Mouse (Mus musculus) G1E (cell line): ENCODE data around the gene Rbms3.

Experiments used
- CTCF ChIP-seq: IDR thresholded peaks from 2 replicates; pipeline ENCODE4 v1.5.1; 2012; ENCODE audit warnings: low read depth, low read length, inconsistent platforms, mixed read lengths
- GATA1 ChIP-seq: IDR thresholded peaks from 2 replicates; pipeline ENCODE4 v1.6.1; 2012; ENCODE audit warnings: borderline replicate concordance, low read length, inconsistent platforms, mixed read lengths
- TAL1 ChIP-seq: conservative IDR thresholded peaks from 2 replicates; pipeline ENCODE4 v1.6.1; 2012; ENCODE audit warnings: low read depth, low read length, inconsistent platforms, mixed read lengths

GRCm38 (mm10) chr9:116591071-116591470, 1038.6 kb downstream of the Rbms3 start:
- no peak for TF ChIP-seq CTCF
- no peak for TF ChIP-seq TAL1
- TF ChIP-seq GATA1: no peak
